Mouse (Mus musculus) bone marrow, adult 2 months (tissue): ENCODE data around the gene Atg14.

Experiments used
- CTCF ChIP-seq: fragments of 200-500 bp; IDR thresholded peaks from 2 replicates; pipeline ENCODE4 v1.5.1; 2011; ENCODE audit warnings: low read length, control low read depth; ENCODE audit not compliant: control insufficient read depth, insufficient read depth
- POLR2A ChIP-seq: fragments of 200-500 bp; IDR thresholded peaks from 2 replicates; pipeline ENCODE4 v1.6.1; 2011; ENCODE audit warnings: low read depth, mild to moderate bottlenecking, control low read depth, low read length, borderline replicate concordance; ENCODE audit not compliant: control insufficient read depth

GRCm38 (mm10) chr14:47554236-47554635 lies 16.2 kb downstream of the Atg14 start:
- TF ChIP-seq POLR2A = no peak
- no peak for TF ChIP-seq CTCF
